Mouse (Mus musculus) embryonic fibroblast, embryonic 13.5 days (primary cell): ENCODE measurements at regions not wholly inside any gene's neighbourhood (a gene's known extent, or its start where the extent isn't known, plus 50 kb on each side); places are given as distances from the start of the nearest gene placed in this dataset.
"Not testable (repeated sequence)": the region's sequence is repeated elsewhere in the genome, so short reads cannot be mapped to it uniquely, and the experiment has no call there.

Source experiments
- CTCF ChIP-seq: IDR thresholded peaks from 2 replicates; pipeline ENCODE4 v1.5.1; 2011; ENCODE audit warnings: mild to moderate bottlenecking, control low read depth, low read length, moderate library complexity, borderline replicate concordance; ENCODE audit not compliant: insufficient read depth
- POLR2A ChIP-seq: IDR thresholded peaks from 2 replicates; pipeline ENCODE4 v1.6.1; 2011; ENCODE audit warnings: low read depth, mild to moderate bottlenecking, control low read depth, low read length, moderate library complexity

- TF ChIP-seq POLR2A, CTCF: not testable (repeated sequence)
Measured at GRCm38 (mm10) chr6:37785280-37785679, 85.3 kb upstream of the Trim24 start.
